Mouse (Mus musculus): Measurements from ENCODE around the gene Uba7. TPM values are rescaled to one million over a fixed set of nuclear protein-coding genes. Genes with fewer than 3 reads are reported as not detected.
"Not testable (repeated sequence)": the region's sequence is repeated elsewhere in the genome, so short reads cannot be mapped to it uniquely, and the experiment has no call there.

Uba7 gene
- polyA plus RNA-seq, 1 experiment = 7.0 TPM

GRCm38 (mm10) chr9:107996049-107996448 is 20.7 kb downstream of the Uba7 start, which contains the start of gene Gm20662:
Gene Gm20662 (plus strand): TSS chr9:107996349.
- H3K4me1 ChIP-seq (ENCODE audit: control insufficient read depth, insufficient read depth, insufficient read length, low read length) = no peaks in the 10 kb centered on the region
- H3K27ac ChIP-seq (replicated peaks; ENCODE audit: low read depth, low read length) = no peak within 1 kb of the TSS

GRCm38 (mm10) chr9:108001922-108002770 is 26.8 kb downstream of the Uba7 start, which contains the start of gene Ip6k1:
Gene Ip6k1 (plus strand): TSS chr9:108002501.
- H3K4me3 ChIP-seq (ENCODE audit: insufficient read depth, low read depth, low read length) = peak within 1 kb of the TSS; percentile 94
- H3K4me1 ChIP-seq (ENCODE audit: control insufficient read depth, insufficient read depth, insufficient read length, low read length) = peaks cover 10% of the 10 kb centered on the region

More at GRCm38 (mm10) chr9:107996049-107996448, 20.7 kb downstream of the Uba7 start, which contains the start of gene Gm20662:
- no peak within 1 kb of the TSS for H3K4me3 ChIP-seq (ENCODE audit: insufficient read depth, low read depth, low read length)

GRCm38 (mm10) chr9:108002778-108003530 is 27.6 kb downstream of the Uba7 start:
- peak overlapping the region; percentile 94 for H3K4me3 ChIP-seq (ENCODE audit: insufficient read depth, low read depth, low read length)

More at GRCm38 (mm10) chr9:108001922-108002770, 26.8 kb downstream of the Uba7 start, which contains the start of gene Ip6k1:
- H3K27ac ChIP-seq (replicated peaks; ENCODE audit: low read depth, low read length) = peak within 1 kb of the TSS; percentile 73

GRCm38 (mm10) chr9:108003531-108003890 is 28.2 kb downstream of the Uba7 start:
- Histone ChIP-seq H3K4me1 (ENCODE audit: control insufficient read depth, insufficient read depth, insufficient read length, low read length) (peaks cover 16% of the 10 kb centered on the region), H3K4me3 (ENCODE audit: insufficient read depth, low read depth, low read length) (peak overlapping the region; percentile 94)

More at GRCm38 (mm10) chr9:108002778-108003530, 27.6 kb downstream of the Uba7 start:
- Histone ChIP-seq H3K27ac (replicated peaks; ENCODE audit: low read depth, low read length) (peak overlapping the region; percentile 67), H3K4me1 (ENCODE audit: control insufficient read depth, insufficient read depth, insufficient read length, low read length) (peaks cover 11% of the 10 kb centered on the region)

GRCm38 (mm10) chr9:108008041-108008440 is 32.7 kb downstream of the Uba7 start:
- Histone ChIP-seq H3K27ac (replicated peaks; ENCODE audit: low read depth, low read length) (no peak overlapping the region), H3K4me3 (ENCODE audit: insufficient read depth, low read depth, low read length) (no peak overlapping the region), H3K4me1 (ENCODE audit: control insufficient read depth, insufficient read depth, insufficient read length, low read length) (peaks cover 27% of the 10 kb centered on the region)

More at GRCm38 (mm10) chr9:108003531-108003890, 28.2 kb downstream of the Uba7 start:
- no peak overlapping the region for H3K27ac ChIP-seq (replicated peaks; ENCODE audit: low read depth, low read length)

- peaks cover 18% of the 10 kb centered on the region for H3K4me1 ChIP-seq (ENCODE audit: control insufficient read depth, insufficient read depth, insufficient read length, low read length)
- H3K4me3 ChIP-seq (ENCODE audit: insufficient read depth, low read depth, low read length) = no peak overlapping the region
- H3K27ac ChIP-seq (replicated peaks; ENCODE audit: low read depth, low read length) = peak overlapping the region; percentile 20; the same call in 1 of the 2 replicates
These were observed 35.1 kb downstream of the Uba7 start for GRCm38 (mm10) chr9:108010385-108010784.

GRCm38 (mm10) chr9:108013577-108013976 is 38.3 kb downstream of the Uba7 start:
- not testable (repeated sequence) for H3K27ac ChIP-seq (replicated peaks; ENCODE audit: low read depth, low read length); H3K4me3 ChIP-seq (ENCODE audit: insufficient read depth, low read depth, low read length)
- peaks cover 11% of the 10 kb centered on the region for H3K4me1 ChIP-seq (ENCODE audit: control insufficient read depth, insufficient read depth, insufficient read length, low read length)

GRCm38 (mm10) chr9:108017127-108017526 is 41.8 kb downstream of the Uba7 start:
- H3K4me3 ChIP-seq (ENCODE audit: insufficient read depth, low read depth, low read length) = no peak overlapping the region
- no peaks in the 10 kb centered on the region; the same call in 1 of the 2 replicates for H3K4me1 ChIP-seq (ENCODE audit: control insufficient read depth, insufficient read depth, insufficient read length, low read length)
- no peak overlapping the region for H3K27ac ChIP-seq (replicated peaks; ENCODE audit: low read depth, low read length)

GRCm38 (mm10) chr9:108020741-108021140 is 45.4 kb downstream of the Uba7 start:
- Histone ChIP-seq H3K27ac (replicated peaks; ENCODE audit: low read depth, low read length) (0 out of 2 replicates have a peak overlapping the region, but pooled peaks have one; percentile 3), H3K4me3 (ENCODE audit: insufficient read depth, low read depth, low read length) (no peak overlapping the region), H3K4me1 (ENCODE audit: control insufficient read depth, insufficient read depth, insufficient read length, low read length) (no peaks in the 10 kb centered on the region; the same call in 1 of the 2 replicates)

GRCm38 (mm10) chr9:108023216-108023615 is 47.9 kb downstream of the Uba7 start:
- no peak overlapping the region for H3K4me3 ChIP-seq (ENCODE audit: insufficient read depth, low read depth, low read length)
- no peak overlapping the region for H3K27ac ChIP-seq (replicated peaks; ENCODE audit: low read depth, low read length)
- no peaks in the 10 kb centered on the region; the same call in 1 of the 2 replicates for H3K4me1 ChIP-seq (ENCODE audit: control insufficient read depth, insufficient read depth, insufficient read length, low read length)

GRCm38 (mm10) chr9:108026584-108026983 is 51.3 kb downstream of the Uba7 start:
- Histone ChIP-seq H3K4me1 (ENCODE audit: control insufficient read depth, insufficient read depth, insufficient read length, low read length) (no peaks in the 10 kb centered on the region), H3K4me3 (ENCODE audit: insufficient read depth, low read depth, low read length) (no peak overlapping the region)

GRCm38 (mm10) chr9:108027867-108028266 is 52.6 kb downstream of the Uba7 start:
- no peaks in the 10 kb centered on the region for H3K4me1 ChIP-seq (ENCODE audit: control insufficient read depth, insufficient read depth, insufficient read length, low read length)
- H3K4me3 ChIP-seq (ENCODE audit: insufficient read depth, low read depth, low read length) = no peak overlapping the region
- H3K27ac ChIP-seq (replicated peaks; ENCODE audit: low read depth, low read length) = no peak overlapping the region

More at GRCm38 (mm10) chr9:108026584-108026983, 51.3 kb downstream of the Uba7 start:
- H3K27ac ChIP-seq (replicated peaks; ENCODE audit: low read depth, low read length) = no peak overlapping the region

GRCm38 (mm10) chr9:108032126-108032525 is 56.8 kb downstream of the Uba7 start:
- Histone ChIP-seq H3K4me1 (ENCODE audit: control insufficient read depth, insufficient read depth, insufficient read length, low read length) (peaks cover 5% of the 10 kb centered on the region; the same call in 1 of the 2 replicates), H3K4me3 (ENCODE audit: insufficient read depth, low read depth, low read length) (no peak overlapping the region), H3K27ac (replicated peaks; ENCODE audit: low read depth, low read length) (no peak overlapping the region)

Data from brown adipose tissue, adult 24 weeks (tissue).